Mouse (Mus musculus): ENCODE results near the gene Prkn.
"Not testable (repeated sequence)": the region's sequence is repeated elsewhere in the genome, so short reads cannot be mapped to it uniquely, and the experiment has no call there.

Gene Prkn

GRCm38 (mm10) chr17:11988110-11988837 lies 1148.1 kb downstream of the Prkn start:
- DNase-seq (ENCODE audit: inconsistent ontology term): peak; percentile 2

GRCm38 (mm10) chr17:11989296-11989695 lies 1149.1 kb downstream of the Prkn start:
- DNase-seq (ENCODE audit: inconsistent ontology term): no peak

GRCm38 (mm10) chr17:11990386-11991087 lies 1150.4 kb downstream of the Prkn start:
- DNase-seq (ENCODE audit: inconsistent ontology term): no peak

- peak; percentile 31 for DNase-seq (ENCODE audit: inconsistent ontology term)
These were observed 1153.1 kb downstream of the Prkn start for GRCm38 (mm10) chr17:11993249-11993648.

- DNase-seq (ENCODE audit: inconsistent ontology term): no peak
These were observed 1154.1 kb downstream of the Prkn start for GRCm38 (mm10) chr17:11994252-11994651.

GRCm38 (mm10) chr17:11994754-11995153 lies 1154.6 kb downstream of the Prkn start:
- DNase-seq (ENCODE audit: inconsistent ontology term): not testable (repeated sequence)

GRCm38 (mm10) chr17:11995522-11995921 lies 1155.3 kb downstream of the Prkn start:
- DNase-seq (ENCODE audit: inconsistent ontology term): no peak

- no peak for DNase-seq (ENCODE audit: inconsistent ontology term)
These were observed 1156.1 kb downstream of the Prkn start for GRCm38 (mm10) chr17:11996311-11996710.

GRCm38 (mm10) chr17:12000285-12000684 lies 1160.1 kb downstream of the Prkn start:
- DNase-seq (ENCODE audit: inconsistent ontology term): no peak

GRCm38 (mm10) chr17:12021326-12021725 lies 1181.1 kb downstream of the Prkn start:
- peak; percentile 41 for DNase-seq (ENCODE audit: inconsistent ontology term)

GRCm38 (mm10) chr17:12029362-12029761 lies 1189.2 kb downstream of the Prkn start:
- no peak for DNase-seq (ENCODE audit: inconsistent ontology term)

- peak; percentile 70 for DNase-seq (ENCODE audit: inconsistent ontology term)
These were observed 1189.8 kb downstream of the Prkn start for GRCm38 (mm10) chr17:12029921-12030461.

GRCm38 (mm10) chr17:12030556-12031160 lies 1190.5 kb downstream of the Prkn start:
- DNase-seq (ENCODE audit: inconsistent ontology term): peak; percentile 29

- peak; percentile 64 for DNase-seq (ENCODE audit: inconsistent ontology term)
These were observed 1191.2 kb downstream of the Prkn start for GRCm38 (mm10) chr17:12031203-12031942.

- DNase-seq (ENCODE audit: inconsistent ontology term): no peak
These were observed 1192.0 kb downstream of the Prkn start for GRCm38 (mm10) chr17:12032014-12032791.

- DNase-seq (ENCODE audit: inconsistent ontology term): no peak
These were observed 1195.2 kb downstream of the Prkn start for GRCm38 (mm10) chr17:12035386-12035785.

GRCm38 (mm10) chr17:12036205-12036604 lies 1196.0 kb downstream of the Prkn start:
- DNase-seq (ENCODE audit: inconsistent ontology term): peak; percentile 39

- DNase-seq (ENCODE audit: inconsistent ontology term): no peak
These were observed 1196.9 kb downstream of the Prkn start for GRCm38 (mm10) chr17:12037065-12037464.

GRCm38 (mm10) chr17:12037574-12037973 lies 1197.4 kb downstream of the Prkn start:
- DNase-seq (ENCODE audit: inconsistent ontology term): no peak

- DNase-seq (ENCODE audit: inconsistent ontology term): no peak
These were observed 1198.3 kb downstream of the Prkn start for GRCm38 (mm10) chr17:12038499-12038898.

- peak; percentile 61 for DNase-seq (ENCODE audit: inconsistent ontology term)
These were observed 1199.0 kb downstream of the Prkn start for GRCm38 (mm10) chr17:12039188-12039587.

Measured in Muller cell, postnatal 12 days (primary cell).